In genomic region chr19:60528602-60529001, GRCm38 (mm10) we compare ENCODE assay signal across 28 mouse cellular contexts.
"Had no signal": no experiment of that assay in that cellular context is flagged by ENCODE, and none has a peak within 500 bp of the region (broad histone marks: within the 10 kb centered on the region; RNA-seq: fewer than 3 reads in every experiment).

No protein-coding gene starts in this region.

- ATAC-seq: forebrain, embryonic 13.5 days; forebrain, embryonic 14.5 days; forebrain, embryonic 15.5 days; forebrain, embryonic 16.5 days; forebrain, postnatal 0 days had no signal

- H3K4me3 ChIP-seq: embryonic facial prominence, embryonic 10.5 days; embryonic facial prominence, embryonic 12.5 days; embryonic facial prominence, embryonic 13.5 days; embryonic facial prominence, embryonic 15.5 days; erythroblast, embryonic 14.5 days; forebrain, embryonic 10.5 days; forebrain, embryonic 12.5 days; forebrain, embryonic 13.5 days; forebrain, embryonic 15.5 days; gastrocnemius, adult 2 months; heart, adult 2 months; heart, embryonic 10.5 days had no signal

- H3K27me3 ChIP-seq: embryonic facial prominence, embryonic 12.5 days; embryonic facial prominence, embryonic 13.5 days; embryonic facial prominence, embryonic 15.5 days; forebrain, embryonic 12.5 days; forebrain, embryonic 13.5 days; forebrain, embryonic 15.5 days had no signal

- H3K9ac ChIP-seq: embryonic facial prominence, embryonic 12.5 days; embryonic facial prominence, embryonic 13.5 days; embryonic facial prominence, embryonic 15.5 days; forebrain, embryonic 12.5 days; forebrain, embryonic 13.5 days; forebrain, embryonic 15.5 days; forebrain, postnatal 0 days had no signal

- H3K4me1 ChIP-seq: embryonic facial prominence, embryonic 10.5 days; embryonic facial prominence, embryonic 12.5 days; embryonic facial prominence, embryonic 13.5 days; embryonic facial prominence, embryonic 15.5 days; forebrain, embryonic 10.5 days; forebrain, embryonic 12.5 days; forebrain, embryonic 13.5 days; forebrain, embryonic 15.5 days; heart, embryonic 10.5 days had no signal

- DNase-seq: cerebellum, adult 9-10 months; cerebellum, adult 9-11 months; cerebellum, postnatal 10 days; cerebellum, postnatal 14 days; cerebellum, postnatal 25 days; cerebellum, postnatal 36 days; embryo, embryonic 11 days; forebrain, postnatal 0 days; gastrocnemius, adult 2 months; gastrocnemius, postnatal 10 days; gastrocnemius, postnatal 14 days; gastrocnemius, postnatal 25 days; gastrocnemius, postnatal 36 days; heart, adult 11 months; heart, adult 18-20 months; heart, adult 2 months had no signal

- H3K27ac ChIP-seq: embryonic facial prominence, embryonic 10.5 days; embryonic facial prominence, embryonic 12.5 days; embryonic facial prominence, embryonic 13.5 days; embryonic facial prominence, embryonic 15.5 days; forebrain, embryonic 10.5 days; forebrain, embryonic 12.5 days; forebrain, embryonic 13.5 days; forebrain, embryonic 15.5 days; gastrocnemius, adult 2 months; heart, adult 2 months; heart, embryonic 10.5 days had no signal

- H3K9me3 ChIP-seq: embryonic facial prominence, embryonic 10.5 days; embryonic facial prominence, embryonic 12.5 days; embryonic facial prominence, embryonic 13.5 days; embryonic facial prominence, embryonic 15.5 days; forebrain, embryonic 10.5 days; forebrain, embryonic 12.5 days; forebrain, embryonic 13.5 days; forebrain, embryonic 15.5 days; heart, embryonic 10.5 days had no signal
